Mouse (Mus musculus): Measurements from ENCODE around the gene Slc25a47.

The Slc25a47 gene

GRCm38 (mm10) chr12:108820461-108820860 lies 15.4 kb upstream of the Slc25a47 start:
- ChIA-PET CTCF (interaction anchor here in 1 of 4 experiments (1.1 to 1.4 kb wide), 2 partner anchors 10 to 60 kb away, joined by 3 to 4 read pairs; no protein-coding TSS in a partner anchor), POLR2A (interaction anchor here in 3 of 4 experiments (0.6 to 5.3 kb wide), 21 partner anchors 8 to 564 kb away, joined by 3 to 41 read pairs (median 6); partner anchors contain the start of genes Slc25a29 (in 1 of the 3), Slc25a47 (in 1 of the 3) and Yy1 (in 1 of the 3))

- POLR2A ChIA-PET, result interaction anchor here in 1 of 4 experiments (0.6 to 3.1 kb wide), 4 partner anchors 11 to 105 kb away, joined by 3 to 8 read pairs (median 4); partner anchors contain the start of gene Yy1
- CTCF ChIA-PET, result interaction anchor here in 1 of 4 experiments (0.6 kb wide), 1 partner anchor 1944 kb away, joined by 11 read pairs; no protein-coding TSS in a partner anchor
Observed at GRCm38 (mm10) chr12:108823036-108823435, 12.8 kb upstream of the Slc25a47 start.

DNA sequence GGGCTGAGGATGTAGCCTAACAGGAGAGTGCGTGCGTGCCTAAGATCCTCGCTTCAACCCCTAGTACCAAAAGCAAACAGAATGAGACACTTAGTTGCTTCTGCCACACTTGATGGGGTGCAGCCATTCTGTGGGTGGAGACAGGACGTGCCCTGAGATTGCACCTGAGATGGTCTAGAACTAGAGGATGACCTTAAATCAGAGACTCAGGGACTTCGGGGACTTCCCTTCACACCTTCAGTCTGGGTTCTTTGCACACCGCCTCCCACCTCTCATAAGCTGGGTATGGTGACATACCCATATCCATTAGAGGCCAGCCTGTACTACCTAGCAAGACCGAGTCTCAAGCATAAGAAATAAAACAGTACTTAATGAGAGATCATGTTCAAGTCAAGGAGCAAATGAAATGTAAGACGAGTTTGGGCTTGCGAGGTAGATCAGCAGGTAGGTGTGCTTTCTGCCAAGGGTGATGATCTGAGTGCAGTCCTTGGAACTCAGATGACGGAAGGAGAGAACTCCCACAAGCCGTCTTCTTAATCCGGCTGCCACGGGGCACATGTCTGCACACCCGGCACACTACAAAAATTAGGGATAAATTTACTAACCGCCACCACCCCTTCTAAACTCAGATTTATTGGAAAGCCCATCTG lies 11.5 kb upstream of the Slc25a47 start:
- CTCF ChIA-PET, result no interaction called here

DNA sequence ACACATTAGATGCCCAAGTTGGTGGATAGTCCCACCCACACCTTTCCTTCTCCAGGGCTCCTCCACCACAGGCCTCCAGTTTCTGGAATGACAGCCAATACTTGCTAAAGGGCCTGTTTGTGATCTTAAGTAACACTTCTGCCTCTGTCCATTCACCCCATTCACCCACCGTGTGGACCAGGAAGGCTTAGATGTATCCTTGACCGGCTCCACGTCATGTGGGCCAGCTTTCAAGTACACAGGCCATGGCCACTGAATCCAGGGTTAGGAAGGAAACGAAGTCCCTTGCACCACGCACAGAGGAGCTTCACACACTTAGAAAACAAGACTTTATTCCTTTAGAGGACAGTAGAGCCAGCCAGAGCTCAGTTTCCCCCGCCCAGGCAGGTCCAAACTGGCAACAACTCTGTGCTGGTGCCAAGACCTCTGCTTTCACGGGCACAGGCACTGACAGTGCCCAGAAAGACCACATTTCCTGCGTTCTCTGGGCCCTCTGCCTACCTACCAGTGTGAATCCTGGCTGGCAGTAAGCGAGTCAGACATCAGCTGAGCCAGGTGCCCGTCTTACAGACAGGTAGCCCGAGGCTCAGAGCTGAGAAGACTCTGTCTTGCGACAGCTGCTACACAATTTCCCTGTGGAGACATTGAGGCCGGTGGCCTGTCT lies 10.2 kb upstream of the Slc25a47 start:
- POLR2A ChIA-PET, result interaction anchor here in 1 of 4 experiments (0.9 to 8.7 kb wide), 6 partner anchors 7 to 32 kb away, joined by 3 to 41 read pairs (median 4); no protein-coding TSS in a partner anchor
- CTCF ChIA-PET, result interaction anchor here in 1 of 4 experiments (0.7 kb wide), 1 partner anchor 219 kb away, joined by 3 read pairs; no protein-coding TSS in a partner anchor

More for the DNA sequence above, 11.5 kb upstream of the Slc25a47 start:
- POLR2A ChIA-PET, result interaction anchor here in 1 of 4 experiments (1.0 to 2.3 kb wide), 2 partner anchors 10 to 15 kb away, joined by 5 to 9 read pairs; no protein-coding TSS in a partner anchor

DNA sequence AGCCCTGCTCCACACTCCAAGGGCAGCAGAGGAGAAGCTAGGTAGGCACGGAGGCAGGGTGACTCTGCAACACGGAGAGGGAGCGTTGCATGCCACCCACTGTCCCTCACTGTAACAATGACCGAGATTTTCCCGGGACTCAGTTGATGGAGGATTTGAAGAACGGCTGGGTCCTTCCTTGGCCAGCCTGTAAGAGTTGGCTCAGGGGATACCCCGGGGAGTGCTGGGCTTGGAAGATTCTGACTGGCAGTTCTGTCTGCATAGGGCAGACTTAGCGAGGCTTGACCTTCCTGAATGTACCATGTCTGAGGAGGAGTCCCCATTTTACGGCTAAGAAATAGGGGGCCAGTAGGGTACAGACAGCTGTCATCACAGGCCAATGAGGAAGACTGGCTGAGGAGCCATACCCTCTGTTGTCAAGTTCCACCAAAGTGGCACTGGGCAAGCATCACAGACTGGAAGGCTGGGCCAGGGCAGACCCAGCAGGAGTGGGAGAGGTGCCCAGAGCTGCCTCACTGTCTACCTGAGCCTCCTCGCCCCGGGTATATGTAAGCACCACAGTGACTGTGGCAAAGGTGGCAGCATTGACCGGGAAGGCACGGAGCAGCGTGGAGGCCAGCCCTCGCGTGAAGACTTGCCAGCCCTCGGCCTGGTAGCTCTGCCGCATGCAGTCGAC lies 9.4 kb upstream of the Slc25a47 start:
- ChIA-PET CTCF (interaction anchor here in 3 of 4 experiments (0.5 to 1.0 kb wide), 3 partner anchors 20 to 219 kb away, joined by 3 to 14 read pairs (median 3); no protein-coding TSS in a partner anchor), POLR2A (interaction anchor here in 2 of 4 experiments (0.8 to 8.7 kb wide), 10 partner anchors 8 to 35 kb away, joined by 3 to 41 read pairs (median 4); partner anchors contain the start of genes Slc25a29 (in 1 of the 2), Slc25a47 (in 1 of the 2) and Yy1 (in 1 of the 2))

GRCm38 (mm10) chr12:108826958-108827535 lies 8.8 kb upstream of the Slc25a47 start:
- ChIA-PET POLR2A (interaction anchor here in 2 of 4 experiments (0.7 to 8.7 kb wide), 12 partner anchors 8 to 35 kb away, joined by 3 to 41 read pairs (median 4); partner anchors contain the start of genes Slc25a29 (in 1 of the 2), Slc25a47 (in 1 of the 2) and Yy1 (in 1 of the 2)), CTCF (interaction anchor here in 2 of 4 experiments (0.6 to 1.5 kb wide), 5 partner anchors 20 to 674 kb away, joined by 3 to 4 read pairs (median 3); no protein-coding TSS in a partner anchor)

- ChIA-PET POLR2A (interaction anchor here in 2 of 4 experiments (0.7 to 8.7 kb wide), 11 partner anchors 9 to 70 kb away, joined by 3 to 41 read pairs (median 4); partner anchors contain the start of gene Yy1 (in 1 of the 2)), CTCF (interaction anchor here in 3 of 4 experiments (0.6 to 1.5 kb wide), 9 partner anchors 8 to 673 kb away, joined by 3 to 4 read pairs (median 3); no protein-coding TSS in a partner anchor)
Observed at GRCm38 (mm10) chr12:108827641-108828040, 8.2 kb upstream of the Slc25a47 start.

DNA sequence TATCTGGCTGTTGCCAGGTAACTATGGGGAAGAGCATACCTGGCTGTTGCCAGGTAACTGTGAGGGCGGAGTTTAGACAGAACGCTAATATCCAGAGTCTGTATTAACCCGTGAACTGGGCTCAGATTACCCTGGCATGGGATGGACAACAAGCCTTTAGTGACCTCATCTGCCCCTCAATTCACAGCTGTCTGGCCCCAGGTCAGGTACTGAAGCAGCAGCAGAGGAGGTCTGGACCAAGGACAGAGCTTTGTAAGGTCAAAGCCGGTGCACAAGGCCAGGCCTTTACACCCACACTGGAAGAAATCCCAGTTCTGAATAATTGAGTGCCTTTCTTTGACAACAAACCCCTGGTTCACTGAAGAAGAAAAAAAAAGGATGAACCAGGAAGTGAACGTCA lies 6.2 kb upstream of the Slc25a47 start:
- CTCF ChIA-PET, result interaction anchor here in 1 of 4 experiments (1.0 kb wide), 1 partner anchor 15 kb away, joined by 3 read pairs; no protein-coding TSS in a partner anchor
- POLR2A ChIA-PET, result interaction anchor here in 1 of 4 experiments (1.4 to 8.7 kb wide), 3 partner anchors 11 to 65 kb away, joined by 5 to 41 read pairs (median 5); no protein-coding TSS in a partner anchor

GRCm38 (mm10) chr12:108830358-108830757 lies 5.5 kb upstream of the Slc25a47 start:
- POLR2A ChIA-PET, result interaction anchor here in 1 of 4 experiments (0.9 to 8.7 kb wide), 6 partner anchors 9 to 64 kb away, joined by 3 to 41 read pairs (median 5); partner anchors contain the start of gene Yy1
- CTCF ChIA-PET, result interaction anchor here in 2 of 4 experiments (0.5 to 1.1 kb wide), 3 partner anchors 11 to 302 kb away, joined by 3 to 4 read pairs (median 4); no protein-coding TSS in a partner anchor

DNA sequence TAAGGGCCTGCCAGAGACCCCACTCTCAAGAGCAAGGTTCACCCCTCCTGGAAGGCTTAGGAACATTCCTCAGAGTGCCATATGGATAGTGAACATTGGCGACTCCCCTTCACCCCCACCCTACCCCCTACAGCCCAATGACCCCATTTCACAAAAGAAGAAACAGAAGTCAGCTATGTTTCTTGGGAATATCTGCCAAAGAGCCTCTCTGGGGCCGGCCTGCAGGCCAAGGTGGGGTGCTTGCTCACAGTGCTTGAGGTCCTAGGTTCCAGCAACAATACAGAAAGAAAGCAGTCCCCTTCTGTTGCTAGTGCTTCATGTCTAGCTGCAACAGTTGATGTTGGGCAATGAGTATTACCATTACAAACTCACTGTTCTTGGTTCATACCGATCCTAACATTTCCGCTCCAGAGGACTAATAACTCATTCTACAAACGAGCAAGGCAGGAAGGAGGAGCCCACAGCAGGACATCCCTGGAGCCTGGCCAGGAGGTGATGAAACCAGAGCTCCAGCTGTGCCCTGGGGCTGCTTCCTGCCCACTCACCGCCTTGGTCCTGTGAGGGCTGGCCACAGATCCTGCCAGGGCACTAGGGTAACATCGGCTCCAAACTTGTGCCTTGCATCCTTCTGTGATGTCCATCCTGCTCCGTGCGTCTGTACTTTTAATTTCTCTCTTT lies 3.7 kb upstream of the Slc25a47 start:
- POLR2A ChIA-PET, result interaction anchor here in 2 of 4 experiments (0.7 to 8.7 kb wide), 6 partner anchors 12 to 40 kb away, joined by 3 to 41 read pairs (median 6); partner anchors contain the start of gene Yy1 (in 1 of the 2)
- CTCF ChIA-PET, result interaction anchor here in 1 of 4 experiments (0.6 kb wide), 1 partner anchor 1167 kb away, joined by 3 read pairs; no protein-coding TSS in a partner anchor

GRCm38 (mm10) chr12:108832851-108833250 lies 3.0 kb upstream of the Slc25a47 start:
- POLR2A ChIA-PET, result interaction anchor here in 2 of 4 experiments (0.7 to 8.7 kb wide), 7 partner anchors 13 to 41 kb away, joined by 3 to 41 read pairs (median 5); partner anchors contain the start of gene Yy1 (in 1 of the 2)
- CTCF ChIA-PET, result no interaction called here

GRCm38 (mm10) chr12:108833408-108833807 lies 2.4 kb upstream of the Slc25a47 start:
- ChIA-PET POLR2A (interaction anchor here in 1 of 4 experiments (0.6 to 8.7 kb wide), 5 partner anchors 15 to 41 kb away, joined by 3 to 41 read pairs (median 5); partner anchors contain the start of gene Yy1), CTCF (no interaction called here)

GRCm38 (mm10) chr12:108834337-108834736 lies 1.5 kb upstream of the Slc25a47 start:
- ChIA-PET CTCF (interaction anchor here in 1 of 4 experiments (1.2 kb wide), 1 partner anchor 61 kb away, joined by 4 read pairs; no protein-coding TSS in a partner anchor), POLR2A (interaction anchor here in 1 of 4 experiments (2.2 to 3.0 kb wide), 2 partner anchors 14 to 21 kb away, joined by 6 to 17 read pairs; no protein-coding TSS in a partner anchor)

DNA sequence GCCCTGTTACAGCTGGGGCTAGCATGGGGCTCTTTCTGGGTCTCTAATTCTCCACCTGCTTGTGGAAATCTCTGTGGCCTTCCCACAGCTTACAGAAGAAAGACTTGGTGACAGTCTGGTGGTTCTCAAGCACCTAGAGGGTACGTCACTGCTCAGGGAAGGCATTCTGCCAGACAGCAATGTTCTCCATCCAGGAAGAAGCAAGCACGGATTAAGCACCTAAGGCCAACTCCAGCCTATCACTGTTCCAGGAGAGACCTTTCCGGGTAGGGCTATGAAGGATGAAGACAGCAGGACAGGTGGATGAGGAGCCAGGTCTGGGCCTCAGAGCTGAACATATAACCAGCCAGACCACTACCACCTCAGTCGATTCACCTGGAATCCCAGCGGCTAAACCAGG lies 1.1 kb upstream of the Slc25a47 start:
- CTCF ChIA-PET, result interaction anchor here in 2 of 4 experiments (1.2 to 1.8 kb wide), 2 partner anchors 61 to 129 kb away, joined by 4 read pairs; no protein-coding TSS in a partner anchor
- POLR2A ChIA-PET, result interaction anchor here in 2 of 4 experiments (0.8 to 3.0 kb wide), 6 partner anchors 14 to 281 kb away, joined by 4 to 17 read pairs (median 7); partner anchors contain the start of genes Evl (in 1 of the 2), Wars (in 1 of the 2) and Wdr25 (in 1 of the 2)

DNA sequence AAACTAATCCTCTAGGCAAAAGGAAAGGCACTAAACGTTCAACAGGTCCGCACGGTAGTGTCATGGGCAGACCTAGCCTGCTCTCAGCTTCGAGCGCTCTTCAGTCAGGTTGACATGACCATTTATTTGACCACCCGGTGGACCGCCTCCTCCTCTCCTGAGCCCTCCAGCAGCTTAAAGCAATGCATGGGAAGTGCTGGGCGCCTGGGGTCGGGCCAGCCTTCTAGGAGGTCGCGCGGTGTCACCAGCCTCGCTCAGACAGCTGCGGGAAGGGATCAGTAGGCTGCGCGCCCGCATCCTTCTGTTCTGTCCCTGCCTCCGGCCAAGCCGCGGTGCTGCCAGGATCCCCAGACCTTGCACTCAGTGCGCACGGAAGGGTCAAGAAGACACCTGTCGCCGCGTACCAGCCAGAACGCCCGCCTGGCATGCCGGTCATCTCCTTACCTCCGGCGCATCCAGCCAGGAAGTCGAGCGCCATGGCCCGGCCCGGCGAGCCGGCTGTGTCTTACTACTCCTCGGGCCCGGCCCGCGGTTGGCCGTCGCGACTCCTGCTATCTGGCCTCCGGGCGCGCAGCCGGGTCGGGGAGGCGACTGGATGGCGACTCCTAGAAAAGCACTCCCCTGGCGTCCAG lies 522 bp upstream of the Slc25a47 start:
- ChIA-PET POLR2A (interaction anchor here in 2 of 4 experiments (0.8 to 3.0 kb wide), 13 partner anchors 9 to 281 kb away, joined by 3 to 17 read pairs (median 5); partner anchors contain the start of genes Evl (in 1 of the 2), Wars (in 1 of the 2) and Wdr25 (in 1 of the 2)), CTCF (interaction anchor here in 3 of 4 experiments (0.6 to 1.8 kb wide), 4 partner anchors 60 to 671 kb away, joined by 3 to 9 read pairs (median 4); no protein-coding TSS in a partner anchor)
